Mouse (Mus musculus): ENCODE data around the gene Nipsnap3b. TPM values are rescaled to one million over a fixed set of nuclear protein-coding genes. Genes with fewer than 3 reads are reported as not detected.

Nipsnap3b gene
- total RNA-seq, 1 experiment: 26.1 TPM

DNA sequence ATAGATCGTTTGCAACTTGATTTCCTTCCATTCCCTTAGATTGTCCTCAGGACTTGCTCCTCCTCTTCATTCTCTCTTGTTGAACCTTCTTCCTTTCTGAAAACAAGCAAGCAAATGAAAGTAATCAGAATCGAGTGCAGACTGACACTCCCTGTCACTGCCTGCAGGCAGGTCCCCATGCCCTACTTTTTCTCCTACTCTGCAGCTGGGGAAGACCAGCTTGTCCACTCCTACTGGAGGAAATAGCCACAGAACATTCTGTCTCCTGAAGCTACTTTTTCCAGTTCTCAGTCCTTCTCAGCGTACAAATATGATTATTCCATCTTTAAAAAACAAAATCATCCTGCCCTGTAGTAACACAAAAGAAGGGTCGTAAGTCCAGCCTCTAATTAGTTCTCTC lies 12.7 kb downstream of the Nipsnap3b start:
- in situ Hi-C loops (cut with MboI; ENCODE audit: low sequenced_read_pairs in 2 of 2, unreplicated experiment in 2 of 2): no loop called here
- no peak overlapping the region for H3K4me3 ChIP-seq (ENCODE audit: insufficient read depth in 1 of 2, low read depth in 1 of 2, low read length in 2 of 2, poor library complexity in 1 of 2, severe bottlenecking in 1 of 2)
- H3K4me1 ChIP-seq (ENCODE audit: control insufficient read depth in 2 of 2, insufficient read depth in 2 of 2, low read length in 2 of 2, poor library complexity in 1 of 2): no peaks in the 10 kb centered on the region
- peaks cover 2% of the 10 kb centered on the region; the same call in 1 of the 2 replicates for H3K36me3 ChIP-seq (ENCODE audit: control insufficient read depth, insufficient read depth, low read length, poor library complexity, severe bottlenecking)
- no peak overlapping the region for H3K9ac ChIP-seq (ENCODE audit: insufficient read depth, low read depth, low read length, poor library complexity, severe bottlenecking)
- H3K9me3 ChIP-seq (ENCODE audit: control insufficient read depth, insufficient read depth, low read depth, low read length): no peaks in the 10 kb centered on the region
- no peak overlapping the region for H3K27ac ChIP-seq (ENCODE audit: insufficient read depth, low read depth, low read length, poor library complexity, severe bottlenecking)
- TF ChIP-seq MAFK (IDR thresholded peaks at IDR 0.05; ENCODE audit: insufficient read depth, low read depth, low read length): no peak
- DNase-seq (ENCODE audit: low read depth, low spot score): no peak

DNA sequence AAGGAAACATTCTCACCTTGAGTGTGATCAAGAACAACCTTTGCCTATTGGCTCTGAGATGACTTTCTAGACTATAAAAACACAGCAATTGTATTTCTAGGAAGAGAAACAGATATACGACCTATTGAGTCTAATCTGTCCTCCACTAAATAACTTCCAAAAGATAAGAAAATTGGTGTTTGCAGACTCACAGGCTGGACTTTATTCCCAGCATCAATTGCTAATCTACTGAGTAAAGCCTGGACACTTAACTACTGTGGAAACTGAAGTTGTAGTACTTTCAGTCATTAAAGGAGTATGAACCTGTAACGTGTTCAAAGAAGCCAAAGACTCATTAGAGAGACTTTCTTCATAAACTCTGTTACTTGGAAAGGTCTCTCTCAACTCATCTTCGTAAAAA lies 16.1 kb downstream of the Nipsnap3b start:
- in situ Hi-C loops (cut with MboI; ENCODE audit: low sequenced_read_pairs in 2 of 2, unreplicated experiment in 2 of 2): no loop called here
- no peaks in the 10 kb centered on the region for H3K4me1 ChIP-seq (ENCODE audit: control insufficient read depth in 2 of 2, insufficient read depth in 2 of 2, low read length in 2 of 2, poor library complexity in 1 of 2)
- H3K9ac ChIP-seq (ENCODE audit: insufficient read depth, low read depth, low read length, poor library complexity, severe bottlenecking): no peak overlapping the region
- H3K27ac ChIP-seq (ENCODE audit: insufficient read depth, low read depth, low read length, poor library complexity, severe bottlenecking): no peak overlapping the region
- no peak overlapping the region for H3K4me3 ChIP-seq (ENCODE audit: insufficient read depth in 1 of 2, low read depth in 1 of 2, low read length in 2 of 2, poor library complexity in 1 of 2, severe bottlenecking in 1 of 2)
- no peaks in the 10 kb centered on the region for H3K9me3 ChIP-seq (ENCODE audit: control insufficient read depth, insufficient read depth, low read depth, low read length)
- no peak for TF ChIP-seq MAFK (IDR thresholded peaks at IDR 0.05; ENCODE audit: insufficient read depth, low read depth, low read length)
- no peak for DNase-seq (ENCODE audit: low read depth, low spot score)
- peaks cover 2% of the 10 kb centered on the region; the same call in 1 of the 2 replicates for H3K36me3 ChIP-seq (ENCODE audit: control insufficient read depth, insufficient read depth, low read length, poor library complexity, severe bottlenecking)

DNA sequence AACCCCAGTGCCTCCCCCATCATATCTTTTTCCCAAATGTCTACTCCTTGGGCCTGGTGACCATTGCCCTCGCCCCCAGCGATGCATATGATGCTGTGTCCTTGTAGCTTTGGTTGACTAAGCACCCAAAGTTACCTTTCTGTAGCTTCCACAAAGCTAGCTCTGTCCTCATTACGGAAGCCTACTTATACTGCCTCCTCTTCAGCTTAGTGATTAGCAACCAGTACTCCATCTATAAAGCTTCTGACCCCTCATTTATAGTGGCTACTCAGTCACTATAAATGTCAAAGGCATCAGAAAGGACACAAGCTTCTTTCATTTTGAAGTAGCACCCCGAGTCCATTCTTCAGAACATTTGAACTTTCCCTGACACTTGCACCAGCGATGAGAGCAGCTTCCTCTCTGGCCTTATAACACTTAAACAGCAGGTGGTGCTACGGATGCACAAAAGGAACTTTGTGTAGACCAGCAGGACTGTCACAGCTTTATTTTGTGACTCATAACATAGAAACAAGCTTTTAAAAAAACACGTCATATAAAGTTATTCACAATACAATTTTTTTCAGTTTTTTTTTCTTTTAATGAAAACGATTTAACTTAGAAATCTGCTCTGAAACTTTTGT lies 18.8 kb downstream of the Nipsnap3b start:
- Histone ChIP-seq H3K36me3 (ENCODE audit: control insufficient read depth, insufficient read depth, low read length, poor library complexity, severe bottlenecking) (no peaks in the 10 kb centered on the region; the same call in 1 of the 2 replicates), H3K9me3 (ENCODE audit: control insufficient read depth, insufficient read depth, low read depth, low read length) (no peaks in the 10 kb centered on the region), H3K27ac (ENCODE audit: insufficient read depth, low read depth, low read length, poor library complexity, severe bottlenecking) (no peak overlapping the region), H3K9ac (ENCODE audit: insufficient read depth, low read depth, low read length, poor library complexity, severe bottlenecking) (no peak overlapping the region), H3K4me1 (ENCODE audit: control insufficient read depth in 2 of 2, insufficient read depth in 2 of 2, low read length in 2 of 2, poor library complexity in 1 of 2) (no peaks in the 10 kb centered on the region), H3K4me3 (ENCODE audit: insufficient read depth in 1 of 2, low read depth in 1 of 2, low read length in 2 of 2, poor library complexity in 1 of 2, severe bottlenecking in 1 of 2) (no peak overlapping the region)
- in situ Hi-C loops (cut with MboI; ENCODE audit: low sequenced_read_pairs in 2 of 2, unreplicated experiment in 2 of 2): no loop called here
- DNase-seq (ENCODE audit: low read depth, low spot score): no peak
- TF ChIP-seq ZNF384 (IDR thresholded peaks at IDR 0.05; ENCODE audit: low read depth, low read length): no peak
- no peak for TF ChIP-seq ZC3H11A (IDR thresholded peaks at IDR 0.05; ENCODE audit: borderline replicate concordance, low read depth, low read length)
- no peak for TF ChIP-seq MAFK (IDR thresholded peaks at IDR 0.05; ENCODE audit: insufficient read depth, low read depth, low read length)
- TF ChIP-seq HCFC1 (IDR thresholded peaks at IDR 0.05; ENCODE audit: borderline replicate concordance, insufficient read depth, low read length): no peak
- TF ChIP-seq CHD2 (IDR thresholded peaks at IDR 0.05; ENCODE audit: low read depth, low read length): no peak

DNA sequence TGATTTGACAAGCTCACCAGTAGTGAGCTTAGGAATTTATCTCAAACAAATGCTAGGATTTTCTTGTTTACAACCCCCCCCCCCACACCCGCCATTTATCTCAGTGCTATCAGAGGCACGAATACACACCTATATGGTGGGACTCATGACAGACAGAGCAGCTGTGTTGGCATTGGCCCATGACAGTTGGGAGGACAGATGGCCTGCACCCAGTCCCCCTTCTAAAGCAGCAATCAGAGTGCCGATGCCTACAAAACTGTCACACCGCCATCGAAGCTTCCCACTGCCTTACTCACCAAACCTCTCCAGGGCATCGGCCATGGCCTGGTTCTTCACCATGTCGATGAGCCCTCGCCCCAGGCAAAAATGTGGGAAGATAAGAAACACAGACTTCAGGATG lies 32.1 kb downstream of the Nipsnap3b start:
- in situ Hi-C loops (cut with MboI; ENCODE audit: low sequenced_read_pairs in 2 of 2, unreplicated experiment in 2 of 2): no loop called here
- no peaks in the 10 kb centered on the region for H3K9me3 ChIP-seq (ENCODE audit: control insufficient read depth, insufficient read depth, low read depth, low read length)
- H3K36me3 ChIP-seq (ENCODE audit: control insufficient read depth, insufficient read depth, low read length, poor library complexity, severe bottlenecking): peaks cover 3% of the 10 kb centered on the region; the same call in 1 of the 2 replicates
- H3K4me3 ChIP-seq (ENCODE audit: insufficient read depth in 1 of 2, low read depth in 1 of 2, low read length in 2 of 2, poor library complexity in 1 of 2, severe bottlenecking in 1 of 2): no peak overlapping the region
- H3K27ac ChIP-seq (ENCODE audit: insufficient read depth, low read depth, low read length, poor library complexity, severe bottlenecking): no peak overlapping the region
- no peak overlapping the region for H3K9ac ChIP-seq (ENCODE audit: insufficient read depth, low read depth, low read length, poor library complexity, severe bottlenecking)
- H3K4me1 ChIP-seq (ENCODE audit: control insufficient read depth in 2 of 2, insufficient read depth in 2 of 2, low read length in 2 of 2, poor library complexity in 1 of 2): peaks cover 2 to 4% of the 10 kb centered on the region in 2 experiments; a peak in 2 of 4 replicates
- DNase-seq (ENCODE audit: low read depth, low spot score): no peak
- TF ChIP-seq ZC3H11A (IDR thresholded peaks at IDR 0.05; ENCODE audit: borderline replicate concordance, low read depth, low read length): no peak
- TF ChIP-seq MAFK (IDR thresholded peaks at IDR 0.05; ENCODE audit: insufficient read depth, low read depth, low read length): no peak
- no peak for TF ChIP-seq CHD2 (IDR thresholded peaks at IDR 0.05; ENCODE audit: low read depth, low read length)
- no peak for TF ChIP-seq ZNF384 (IDR thresholded peaks at IDR 0.05; ENCODE audit: low read depth, low read length)
- TF ChIP-seq HCFC1 (IDR thresholded peaks at IDR 0.05; ENCODE audit: borderline replicate concordance, insufficient read depth, low read length): no peak

DNA sequence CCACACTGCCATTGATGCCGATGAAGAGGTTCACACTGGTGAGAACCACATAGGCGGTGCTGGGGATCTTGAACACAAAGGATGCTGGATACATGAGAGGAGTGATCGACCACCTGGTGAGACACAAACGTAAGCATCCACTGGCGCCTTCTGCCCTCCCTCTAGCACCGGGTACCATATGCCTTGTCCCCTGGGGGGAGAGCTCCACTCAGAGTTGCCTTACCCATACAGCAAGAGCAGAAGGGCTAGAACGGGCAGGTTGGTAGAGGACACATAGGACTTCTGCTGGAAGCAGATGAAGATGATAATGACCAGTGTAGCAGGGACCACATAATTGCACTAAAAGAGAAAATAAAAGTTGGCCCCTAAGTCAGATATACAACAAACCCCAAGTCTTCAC lies 34.1 kb downstream of the Nipsnap3b start:
- in situ Hi-C loops (cut with MboI; ENCODE audit: low sequenced_read_pairs in 2 of 2, unreplicated experiment in 2 of 2): no loop called here
- DNase-seq (ENCODE audit: low read depth, low spot score): no peak
- Histone ChIP-seq H3K9ac (ENCODE audit: insufficient read depth, low read depth, low read length, poor library complexity, severe bottlenecking) (no peak overlapping the region), H3K36me3 (ENCODE audit: control insufficient read depth, insufficient read depth, low read length, poor library complexity, severe bottlenecking) (peaks cover 3% of the 10 kb centered on the region; the same call in 1 of the 2 replicates), H3K4me1 (ENCODE audit: control insufficient read depth in 2 of 2, insufficient read depth in 2 of 2, low read length in 2 of 2, poor library complexity in 1 of 2) (peaks cover 2 to 4% of the 10 kb centered on the region in 2 experiments; a peak in 2 of 4 replicates), H3K27ac (ENCODE audit: insufficient read depth, low read depth, low read length, poor library complexity, severe bottlenecking) (no peak overlapping the region), H3K4me3 (ENCODE audit: insufficient read depth in 1 of 2, low read depth in 1 of 2, low read length in 2 of 2, poor library complexity in 1 of 2, severe bottlenecking in 1 of 2) (no peak overlapping the region), H3K9me3 (ENCODE audit: control insufficient read depth, insufficient read depth, low read depth, low read length) (no peaks in the 10 kb centered on the region)
- TF ChIP-seq CHD2 (IDR thresholded peaks at IDR 0.05; ENCODE audit: low read depth, low read length): no peak
- no peak for TF ChIP-seq ZC3H11A (IDR thresholded peaks at IDR 0.05; ENCODE audit: borderline replicate concordance, low read depth, low read length)
- no peak for TF ChIP-seq HCFC1 (IDR thresholded peaks at IDR 0.05; ENCODE audit: borderline replicate concordance, insufficient read depth, low read length)
- TF ChIP-seq ZNF384 (IDR thresholded peaks at IDR 0.05; ENCODE audit: low read depth, low read length): no peak
- TF ChIP-seq MAFK (IDR thresholded peaks at IDR 0.05; ENCODE audit: insufficient read depth, low read depth, low read length): no peak

Data from ES-E14 (cell line).